Mouse (Mus musculus): ENCODE results near the gene 2010111I01Rik. TPM values are rescaled to one million over a fixed set of nuclear protein-coding genes. Genes with fewer than 3 reads are reported as not detected.
"Not testable (repeated sequence)": the region's sequence is repeated elsewhere in the genome, so short reads cannot be mapped to it uniquely, and the experiment has no call there.

The 2010111I01Rik gene
- total and polyA plus RNA-seq, 2 experiments from 2014 or later = 107 to 149 TPM

DNA sequence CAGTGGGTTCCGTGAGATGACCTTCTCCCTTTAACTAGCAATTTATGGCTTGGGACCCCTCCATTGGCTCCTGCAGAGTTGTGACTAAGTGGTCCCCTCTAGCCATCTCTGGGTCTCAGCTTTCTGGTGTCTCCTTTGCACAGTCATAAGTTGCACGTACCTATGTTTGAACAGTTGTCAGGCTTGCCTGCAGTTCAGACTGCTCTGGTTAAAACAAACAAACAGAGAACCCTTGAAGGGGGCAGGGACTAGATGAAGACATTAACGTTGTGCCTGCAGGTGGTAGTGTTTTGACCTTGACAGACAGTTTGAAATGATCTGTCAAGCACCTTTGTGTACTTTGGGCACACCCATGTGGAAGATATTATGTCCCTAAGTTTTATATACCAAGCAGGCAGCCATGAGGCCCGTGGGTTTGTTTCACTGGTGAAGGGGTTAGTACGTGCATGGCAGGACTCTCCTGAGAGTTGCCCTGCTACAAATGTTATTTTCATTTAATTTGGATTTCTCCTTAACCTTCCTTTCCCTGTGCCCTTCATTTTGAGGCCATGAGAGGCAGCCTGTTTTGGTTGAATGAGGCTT, 118.0 kb downstream of the 2010111I01Rik start:
- WGBS = 70% methylated on average over 5 of the region's 5 CpGs
- no peaks in the 10 kb centered on the region for H3K9me3 ChIP-seq (replicated peaks; ENCODE audit: control insufficient read depth, low read length)
- no peak overlapping the region for H3K27ac ChIP-seq (ENCODE audit: low read depth)

DNA sequence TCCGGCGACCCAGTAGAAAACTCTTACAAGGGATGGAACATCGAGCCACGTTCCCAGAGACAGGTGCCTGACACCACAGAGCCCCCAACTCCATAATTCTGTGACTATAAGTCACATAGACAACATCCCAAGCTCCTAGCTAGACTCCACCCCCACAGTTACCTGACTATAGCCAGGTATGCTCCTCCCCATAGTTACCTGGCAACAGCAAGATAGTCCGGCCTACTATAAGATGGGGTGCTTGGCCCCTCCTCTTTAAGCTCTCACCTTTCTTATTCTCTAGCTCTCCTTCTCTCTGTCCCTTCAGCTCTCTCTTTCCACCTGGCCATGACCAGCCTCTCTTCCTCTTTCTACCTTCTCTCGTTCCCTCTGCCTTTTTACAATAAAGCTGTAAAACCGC, 118.4 kb downstream of the 2010111I01Rik start:
- 90% methylated on average over 7 of the region's 7 CpGs for WGBS
- not testable (repeated sequence) for H3K27me3 ChIP-seq (ENCODE audit: control insufficient read depth, insufficient read depth, low read length); DNase-seq (ENCODE audit: low spot score); H3K36me3 ChIP-seq (replicated peaks; ENCODE audit: control insufficient read depth, insufficient read depth, low read length); H3K27ac ChIP-seq (ENCODE audit: low read depth); H3K9me3 ChIP-seq (replicated peaks; ENCODE audit: control insufficient read depth, low read length); H3K4me2 ChIP-seq (ENCODE audit: low read depth, low read length); H3K9ac ChIP-seq (replicated peaks; ENCODE audit: low read depth, low read length); ATAC-seq (ENCODE audit: insufficient read depth, low read depth); H3K4me3 ChIP-seq (ENCODE audit: low read depth, low read length); H3K4me1 ChIP-seq (ENCODE audit: control insufficient read depth, insufficient read depth)

More for the DNA sequence above, 118.0 kb downstream of the 2010111I01Rik start:
- no peaks in the 10 kb centered on the region for H3K27me3 ChIP-seq (ENCODE audit: control insufficient read depth, insufficient read depth, low read length)
- H3K36me3 ChIP-seq (replicated peaks; ENCODE audit: control insufficient read depth, insufficient read depth, low read length) = no peaks in the 10 kb centered on the region
- no peak overlapping the region for H3K4me2 ChIP-seq (ENCODE audit: low read depth, low read length)
- DNase-seq (ENCODE audit: low spot score) = no peak
- H3K4me1 ChIP-seq (ENCODE audit: control insufficient read depth, insufficient read depth) = no peaks in the 10 kb centered on the region
- no peak overlapping the region for H3K4me3 ChIP-seq (ENCODE audit: low read depth, low read length)
- no peak for ATAC-seq (ENCODE audit: insufficient read depth, low read depth)
- TF ChIP-seq EP300 (IDR thresholded peaks at IDR 0.05; ENCODE audit: low read depth) (no peak), CTCF (IDR thresholded peaks at IDR 0.05; ENCODE audit: low read depth) (no peak)
- H3K9ac ChIP-seq (replicated peaks; ENCODE audit: low read depth, low read length) = no peak overlapping the region

DNA sequence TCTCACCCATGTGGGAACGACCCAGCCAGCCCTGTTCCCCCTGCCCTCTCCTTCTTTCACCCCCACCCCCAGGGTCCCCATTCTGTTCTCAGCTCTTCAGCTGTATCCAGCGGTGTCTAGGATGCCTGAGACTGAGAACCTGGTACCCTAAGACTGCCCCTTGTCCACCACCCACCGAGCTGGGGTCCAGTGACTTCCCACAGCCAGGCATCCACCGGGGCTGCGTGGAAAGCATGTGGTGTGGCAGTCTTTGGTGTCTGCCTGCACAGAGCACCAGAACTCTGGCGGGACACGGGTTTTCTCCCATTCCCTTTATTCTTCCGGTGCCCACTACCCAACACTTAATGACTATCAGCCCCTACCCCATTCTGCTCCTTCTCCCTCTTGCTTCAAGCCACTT, 119.0 kb downstream of the 2010111I01Rik start:
- no peak overlapping the region for H3K4me2 ChIP-seq (ENCODE audit: low read depth, low read length)
- DNase-seq (ENCODE audit: low spot score) = no peak
- TF ChIP-seq EP300 (IDR thresholded peaks at IDR 0.05; ENCODE audit: low read depth) (no peak), CTCF (IDR thresholded peaks at IDR 0.05; ENCODE audit: low read depth) (no peak)
- H3K27me3 ChIP-seq (ENCODE audit: control insufficient read depth, insufficient read depth, low read length) = no peaks in the 10 kb centered on the region
- H3K4me3 ChIP-seq (ENCODE audit: low read depth, low read length) = no peak overlapping the region
- no peak overlapping the region for H3K27ac ChIP-seq (ENCODE audit: low read depth)
- 75% methylated on average over 8 of the region's 8 CpGs for WGBS
- H3K4me1 ChIP-seq (ENCODE audit: control insufficient read depth, insufficient read depth) = no peaks in the 10 kb centered on the region
- H3K36me3 ChIP-seq (replicated peaks; ENCODE audit: control insufficient read depth, insufficient read depth, low read length) = no peaks in the 10 kb centered on the region
- no peaks in the 10 kb centered on the region for H3K9me3 ChIP-seq (replicated peaks; ENCODE audit: control insufficient read depth, low read length)
- ATAC-seq (ENCODE audit: insufficient read depth, low read depth) = no peak
- H3K9ac ChIP-seq (replicated peaks; ENCODE audit: low read depth, low read length) = no peak overlapping the region

DNA sequence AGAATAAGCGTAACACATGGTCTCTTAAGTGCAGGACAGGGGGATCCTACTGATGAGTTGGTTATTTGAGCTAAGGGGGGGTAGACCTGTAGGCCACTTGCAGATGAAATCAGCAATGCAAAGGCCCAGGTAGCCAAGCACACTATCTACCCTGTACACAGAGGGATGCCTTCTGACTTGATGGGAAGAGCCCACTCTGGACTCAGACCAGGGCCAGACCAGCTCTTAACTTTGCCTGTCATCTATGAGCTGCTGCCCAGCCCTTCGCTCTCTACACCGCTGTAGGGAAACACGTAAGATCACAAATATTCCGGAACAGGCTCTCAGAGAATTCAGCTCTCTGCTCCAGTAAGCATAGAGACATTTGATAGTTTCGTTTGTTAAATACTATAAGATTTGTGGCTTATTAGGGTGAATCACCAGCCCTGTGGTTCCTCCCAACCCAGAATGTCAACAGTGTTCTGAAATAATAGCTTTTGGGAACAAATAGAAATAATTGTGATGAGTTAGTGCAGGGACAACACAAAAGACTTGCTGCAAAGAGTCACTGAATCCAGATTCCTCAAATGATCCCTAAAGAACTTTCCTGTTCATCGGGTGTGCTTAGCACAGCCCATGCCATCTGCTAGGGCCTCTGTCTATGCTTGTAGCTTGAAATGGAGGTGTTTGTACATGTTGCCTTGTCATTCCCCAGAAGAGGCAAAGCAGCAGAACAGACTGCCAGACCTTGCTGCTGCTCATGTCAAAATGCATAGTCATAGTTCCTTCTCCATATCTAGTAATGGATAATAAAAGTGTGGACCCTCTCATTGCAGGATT, 123.4 kb downstream of the 2010111I01Rik start:
- no peaks in the 10 kb centered on the region for H3K9me3 ChIP-seq (replicated peaks; ENCODE audit: control insufficient read depth, low read length)
- TF ChIP-seq CTCF (IDR thresholded peaks at IDR 0.05; ENCODE audit: low read depth) (no peak), EP300 (IDR thresholded peaks at IDR 0.05; ENCODE audit: low read depth) (no peak)
- H3K9ac ChIP-seq (replicated peaks; ENCODE audit: low read depth, low read length) = no peak overlapping the region
- no peak overlapping the region for H3K4me2 ChIP-seq (ENCODE audit: low read depth, low read length)
- no peak overlapping the region for H3K4me3 ChIP-seq (ENCODE audit: low read depth, low read length)
- DNase-seq (ENCODE audit: low spot score) (no peak), ATAC-seq (ENCODE audit: insufficient read depth, low read depth) (no peak)
- no peaks in the 10 kb centered on the region for H3K4me1 ChIP-seq (ENCODE audit: control insufficient read depth, insufficient read depth)
- no peak overlapping the region for H3K27ac ChIP-seq (ENCODE audit: low read depth)
- no peaks in the 10 kb centered on the region for H3K27me3 ChIP-seq (ENCODE audit: control insufficient read depth, insufficient read depth, low read length)
- 93% methylated on average over 7 of the region's 7 CpGs for WGBS
- H3K36me3 ChIP-seq (replicated peaks; ENCODE audit: control insufficient read depth, insufficient read depth, low read length) = no peaks in the 10 kb centered on the region

DNA sequence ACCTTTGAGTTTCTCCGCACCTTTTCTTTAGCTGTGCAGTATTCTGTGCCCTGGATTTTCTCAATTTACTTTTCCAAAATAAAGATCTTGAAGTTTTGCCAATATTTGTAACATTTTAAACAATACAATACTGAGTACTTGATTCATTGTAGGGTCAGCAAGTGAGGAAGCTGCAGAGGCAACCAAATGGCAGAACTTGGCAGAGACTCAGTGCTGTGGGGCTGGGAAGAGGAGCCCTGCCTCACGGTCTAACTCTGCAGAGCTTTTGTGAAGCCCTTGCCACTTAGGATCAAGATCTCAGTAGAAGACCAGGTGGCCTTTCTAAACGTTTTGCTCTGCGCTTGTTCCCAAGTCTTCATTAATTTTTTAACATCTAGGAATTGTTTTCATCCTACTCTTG, 124.8 kb downstream of the 2010111I01Rik start:
- Histone ChIP-seq H3K9me3 (replicated peaks; ENCODE audit: control insufficient read depth, low read length) (no peaks in the 10 kb centered on the region), H3K27ac (ENCODE audit: low read depth) (no peak overlapping the region), H3K9ac (replicated peaks; ENCODE audit: low read depth, low read length) (no peak overlapping the region), H3K4me2 (ENCODE audit: low read depth, low read length) (no peak overlapping the region), H3K4me1 (ENCODE audit: control insufficient read depth, insufficient read depth) (peaks cover 7% of the 10 kb centered on the region), H3K27me3 (ENCODE audit: control insufficient read depth, insufficient read depth, low read length) (no peaks in the 10 kb centered on the region), H3K4me3 (ENCODE audit: low read depth, low read length) (no peak overlapping the region), H3K36me3 (replicated peaks; ENCODE audit: control insufficient read depth, insufficient read depth, low read length) (no peaks in the 10 kb centered on the region)
- TF ChIP-seq CTCF (IDR thresholded peaks at IDR 0.05; ENCODE audit: low read depth) = no peak
- no peak for TF ChIP-seq EP300 (IDR thresholded peaks at IDR 0.05; ENCODE audit: low read depth)
- DNase-seq (ENCODE audit: low spot score) (no peak), ATAC-seq (ENCODE audit: insufficient read depth, low read depth) (no peak)
- WGBS = 66% methylated on average over 4 of the region's 4 CpGs

All from heart, postnatal 0 days (tissue).